In the genomic region with DNA sequence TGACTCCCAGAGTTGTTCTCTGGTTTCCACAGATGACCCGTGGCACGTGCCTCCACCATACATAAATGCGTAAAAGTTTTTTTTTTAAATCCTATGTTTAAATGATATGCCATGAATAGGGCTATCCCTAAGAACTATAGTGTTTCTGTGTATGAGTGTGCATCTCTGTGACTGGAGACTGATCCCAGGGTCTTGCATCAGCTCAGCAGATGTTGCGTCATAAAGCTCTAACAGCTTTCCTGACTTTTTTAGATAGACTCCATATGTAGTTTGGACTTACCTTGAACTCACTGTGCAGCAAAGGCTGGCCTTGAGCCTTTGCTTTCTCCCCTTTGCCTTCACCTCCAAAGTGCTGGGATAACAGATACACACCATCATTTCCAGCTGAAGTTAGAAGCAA, we compare ENCODE assay signal across 26 mouse cellular contexts.
"Had no signal": no experiment of that assay in that cellular context is flagged by ENCODE, and none has a peak within 500 bp of the region (broad histone marks: within the 10 kb centered on the region; RNA-seq: fewer than 3 reads in every experiment).

No protein-coding gene starts in this region.

- H3K4me3 ChIP-seq: gastrocnemius, adult 2 months; heart, adult 2 months; hindbrain, embryonic 10.5 days; hindbrain, embryonic 12.5 days; intestine, embryonic 15.5 days; layer of hippocampus, adult 2 months; left cerebral cortex, adult 2 months; limb, embryonic 10.5 days; limb, embryonic 12.5 days; liver, embryonic 13.5 days had no signal

- ATAC-seq: inflammation-experienced regulatory T-cells, adult 6 months; intestine, embryonic 15.5 days; intestine, postnatal 0 days had no signal

- H3K9ac ChIP-seq: hindbrain, embryonic 12.5 days; hindbrain, embryonic 14.5 days; intestine, embryonic 15.5 days; limb, embryonic 12.5 days; liver, embryonic 13.5 days had no signal

- H3K27ac ChIP-seq: gastrocnemius, adult 2 months; heart, adult 2 months; hindbrain, embryonic 10.5 days; hindbrain, embryonic 12.5 days; hindbrain, embryonic 14.5 days; intestine, embryonic 15.5 days; layer of hippocampus, adult 2 months; left cerebral cortex, adult 2 months; limb, embryonic 10.5 days; limb, embryonic 12.5 days; liver, embryonic 13.5 days had no signal

- H3K9me3 ChIP-seq: hindbrain, embryonic 10.5 days; hindbrain, embryonic 12.5 days; intestine, embryonic 15.5 days; limb, embryonic 10.5 days; limb, embryonic 12.5 days; liver, embryonic 13.5 days had no signal

- H3K36me3 ChIP-seq: hindbrain, embryonic 10.5 days; hindbrain, embryonic 12.5 days; intestine, embryonic 15.5 days; limb, embryonic 10.5 days; limb, embryonic 12.5 days; liver, embryonic 13.5 days had no signal

- H3K27me3 ChIP-seq: hindbrain, embryonic 12.5 days; intestine, embryonic 15.5 days; limb, embryonic 12.5 days; liver, embryonic 13.5 days had no signal

- DNase-seq: gastrocnemius, adult 2 months; gastrocnemius, postnatal 10 days; gastrocnemius, postnatal 36 days; heart, adult 11 months; heart, adult 2 months; heart, postnatal 10 days; heart, postnatal 4 days; kidney, adult 18-20 months; kidney, adult 8-10 months; kidney, postnatal 10 days; kidney, postnatal 25 days; kidney, postnatal 4 days; liver; liver, embryonic 13.5 days had no signal

- H3K4me1 ChIP-seq: hindbrain, embryonic 10.5 days; hindbrain, embryonic 12.5 days; intestine, embryonic 15.5 days; limb, embryonic 10.5 days; limb, embryonic 12.5 days; liver, embryonic 13.5 days had no signal

- H3K4me2 ChIP-seq: heart, embryonic 11.5 days; hindbrain, embryonic 12.5 days; hindbrain, embryonic 14.5 days; intestine, embryonic 15.5 days; limb, embryonic 12.5 days; liver, embryonic 11.5 days; liver, embryonic 13.5 days had no signal
